Mouse (Mus musculus) cerebellum, adult 9-10 months (tissue): ENCODE measurements around the gene Zfp78.

Experiments
- DNase-seq: peaks from one replicate; pipeline ENCODE4 v3.0.0; 2022

Zfp78 gene

GRCm38 (mm10) chr7:6389449-6389848 lies 26.4 kb downstream of the Zfp78 start:
- DNase-seq = no peak

DNA sequence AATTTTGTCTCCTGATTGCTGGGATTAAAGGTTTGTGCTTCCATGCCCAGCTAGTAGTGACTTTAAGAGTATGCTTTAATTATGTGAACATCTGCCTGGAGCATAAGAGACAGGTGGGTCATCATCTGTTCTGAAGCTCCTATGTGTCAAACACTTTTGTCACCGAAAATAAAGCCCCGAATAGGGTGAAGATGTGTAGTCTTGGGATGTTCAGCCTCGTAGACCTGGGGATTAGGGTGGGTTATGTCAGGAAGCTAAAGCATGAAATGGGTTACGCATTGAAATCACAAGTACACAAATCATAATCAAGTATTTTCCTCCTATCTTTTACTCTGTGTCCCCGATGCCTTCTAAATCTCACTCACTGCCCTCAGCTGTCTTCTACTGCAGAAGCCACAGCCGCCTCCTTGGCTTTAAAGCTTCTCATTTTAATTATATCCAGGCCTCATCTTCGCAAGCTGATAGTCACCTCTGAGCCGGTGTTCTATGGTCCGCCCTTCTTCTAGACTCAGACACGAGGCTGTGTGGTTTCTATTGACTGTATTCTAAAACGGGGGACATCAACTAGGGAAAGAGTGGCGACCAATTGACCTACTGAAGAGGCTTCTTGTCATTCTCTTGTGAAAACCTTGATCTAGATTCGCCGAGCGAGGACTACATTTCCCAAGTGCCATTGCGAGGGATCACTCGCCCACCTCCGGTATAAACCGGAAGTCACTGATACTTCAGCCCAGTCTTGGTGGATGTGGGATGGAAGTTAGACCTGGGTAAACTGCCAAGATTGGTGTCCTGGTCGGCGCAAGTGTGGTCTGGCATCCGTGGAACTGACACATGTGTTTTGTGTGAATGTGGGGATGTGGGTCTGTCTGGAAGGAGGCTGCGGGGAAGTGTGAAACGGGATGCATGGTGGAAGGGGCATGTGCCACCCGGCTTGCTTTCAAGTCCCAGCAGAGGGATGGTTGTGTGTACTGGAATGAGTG lies 35.2 kb downstream of the Zfp78 start, which contains the start of gene Smim17:
Smim17 (plus strand) TSS at position 720 of the 980 bp plus-strand sequence.
- peak; percentile 83 for DNase-seq

DNA sequence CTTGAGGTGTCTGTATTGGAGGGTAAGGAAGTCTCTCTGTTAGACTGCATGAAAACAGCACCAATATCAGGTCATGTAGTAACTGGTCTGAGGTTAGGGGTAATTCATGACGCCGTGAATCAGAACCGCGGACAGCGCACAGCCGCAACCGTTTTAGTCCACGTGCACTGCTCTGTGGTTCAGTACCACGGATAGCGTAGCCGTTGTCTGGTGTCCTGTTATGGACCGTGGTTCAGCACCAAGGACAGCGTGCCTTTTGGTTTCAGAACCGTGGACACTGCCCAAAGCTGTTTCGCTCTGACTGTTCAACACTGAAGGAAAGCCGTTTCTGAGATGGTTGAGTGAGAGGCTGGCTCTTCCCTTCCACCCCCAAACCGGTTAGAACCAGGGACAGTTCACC lies 47.0 kb downstream of the Zfp78 start, which contains the start of gene Gm20715:
Gm20715 (plus strand) TSS at position 235 of the 400 bp plus-strand sequence.
- DNase-seq = no peak

GRCm38 (mm10) chr7:6414626-6415441 lies 51.8 kb downstream of the Zfp78 start:
- no peak for DNase-seq

GRCm38 (mm10) chr7:6415442-6415787 lies 52.3 kb downstream of the Zfp78 start:
- no peak for DNase-seq

DNA sequence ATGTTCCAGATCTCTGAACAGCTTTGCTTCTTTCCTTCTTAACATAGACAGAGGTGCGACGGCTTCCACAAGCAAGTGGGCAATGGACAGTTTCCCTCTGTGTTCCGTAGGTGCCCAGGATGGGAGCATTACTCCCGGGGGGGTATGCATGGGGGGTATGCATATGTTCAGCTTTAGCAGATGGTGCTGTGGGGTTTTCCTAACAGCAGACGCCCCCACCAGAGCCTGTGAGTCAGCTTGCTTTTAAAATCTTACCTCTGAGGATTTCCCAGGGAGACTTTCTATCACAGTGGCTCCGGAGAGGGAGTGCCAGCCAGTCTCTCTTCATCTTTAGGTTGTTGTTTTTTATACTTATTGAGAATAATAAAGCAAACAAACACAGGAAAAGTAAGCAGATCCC lies 56.8 kb downstream of the Zfp78 start:
- DNase-seq = no peak

GRCm38 (mm10) chr7:6429381-6429780 lies 66.3 kb downstream of the Zfp78 start:
- no peak for DNase-seq

DNA sequence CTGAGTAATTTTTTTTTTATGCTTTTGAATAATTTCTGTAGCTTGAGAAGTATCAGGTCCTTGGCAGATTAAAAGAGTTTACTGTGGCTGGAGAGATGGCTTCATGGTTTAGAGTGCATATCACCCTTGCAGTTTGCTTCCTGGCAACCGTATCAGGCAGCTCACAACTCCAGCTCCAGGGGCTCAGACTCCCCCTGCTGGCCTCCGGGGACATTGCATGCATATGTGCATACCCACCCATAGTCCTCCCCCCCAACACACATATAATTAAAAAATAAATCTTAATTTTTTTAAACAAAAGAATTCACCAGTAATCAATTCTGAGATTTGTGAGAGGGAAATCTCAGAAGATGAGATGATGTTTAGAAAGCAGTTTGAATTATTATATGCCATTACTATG lies 67.3 kb downstream of the Zfp78 start:
- no peak for DNase-seq
